Mouse (Mus musculus) thymus, postnatal 0 days (tissue): Measurements from ENCODE around the gene Ifna4. TPM values are rescaled to one million over a fixed set of nuclear protein-coding genes. Genes with fewer than 3 reads are reported as not detected.

Source experiments
- DNase-seq: peaks from one replicate; pipeline ENCODE4 v3.0.0-alpha.2; 2015; ENCODE audit warnings: low spot score
- polyA plus RNA-seq: library from polyadenylated mRNA; unstranded; fragments of >200 nt; fragmentation: Nextera tagmentation; extraction: Ambion mirVana; gene quantifications from 2 replicates; pipeline ENCODE4 v1.2.1, GENCODE M21; 2015

Ifna4 gene
- polyA plus RNA-seq, 1 experiment from 2014 or later: not detected

DNA sequence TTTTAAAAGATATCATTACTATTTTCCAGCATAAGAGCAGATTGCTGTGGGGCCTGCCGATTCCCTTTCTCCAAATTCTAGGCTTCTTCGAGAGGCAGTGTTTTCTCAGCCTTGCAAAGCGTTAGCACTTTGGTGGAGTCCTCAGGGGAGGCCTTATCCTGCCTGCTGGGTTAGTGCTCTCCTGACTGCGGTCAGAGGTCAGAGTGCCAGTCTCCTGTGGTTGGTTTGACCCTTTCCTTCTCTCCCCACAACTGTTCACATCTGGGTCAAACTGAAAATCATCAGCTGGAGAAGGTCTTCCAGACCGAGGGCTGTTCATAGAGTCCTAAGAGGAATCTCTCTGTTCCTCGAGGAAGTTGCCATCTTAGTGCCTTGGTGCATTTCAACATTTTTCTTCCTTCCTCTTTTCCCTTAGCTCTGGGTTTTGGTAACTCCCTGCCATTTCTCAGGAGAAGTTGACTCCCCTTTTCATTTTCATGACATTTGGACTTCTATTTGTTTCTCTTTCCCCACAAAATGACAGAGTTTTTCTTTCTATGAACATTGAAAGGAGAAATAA is 23.4 kb downstream of the Ifna4 start:
- DNase-seq: no peak

DNA sequence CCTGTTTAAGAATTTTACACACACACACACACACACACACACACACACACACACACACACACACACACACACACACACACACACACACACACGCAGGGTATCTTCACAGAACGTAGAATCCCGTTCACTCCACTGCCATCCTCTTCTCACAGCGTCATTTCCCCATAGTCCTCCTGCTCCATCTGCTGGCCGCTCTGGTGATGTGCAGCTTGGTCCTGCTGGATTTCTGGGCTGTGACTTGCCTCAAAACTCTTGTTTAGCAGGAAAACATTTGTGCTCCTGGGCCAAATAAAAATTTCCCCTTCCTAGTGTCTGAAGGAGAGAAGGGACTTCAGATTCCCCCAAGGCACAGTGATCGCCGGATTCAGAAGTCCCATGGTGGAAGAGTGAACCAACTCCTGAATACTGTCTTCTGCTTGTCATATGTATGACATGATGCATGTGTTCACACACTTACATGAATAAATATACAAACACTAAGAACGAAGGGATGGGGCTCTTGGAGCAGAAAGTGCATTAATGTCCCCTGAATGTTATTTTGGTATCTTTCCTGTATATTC is 25.8 kb downstream of the Ifna4 start:
- peak; percentile 84 for DNase-seq

DNA sequence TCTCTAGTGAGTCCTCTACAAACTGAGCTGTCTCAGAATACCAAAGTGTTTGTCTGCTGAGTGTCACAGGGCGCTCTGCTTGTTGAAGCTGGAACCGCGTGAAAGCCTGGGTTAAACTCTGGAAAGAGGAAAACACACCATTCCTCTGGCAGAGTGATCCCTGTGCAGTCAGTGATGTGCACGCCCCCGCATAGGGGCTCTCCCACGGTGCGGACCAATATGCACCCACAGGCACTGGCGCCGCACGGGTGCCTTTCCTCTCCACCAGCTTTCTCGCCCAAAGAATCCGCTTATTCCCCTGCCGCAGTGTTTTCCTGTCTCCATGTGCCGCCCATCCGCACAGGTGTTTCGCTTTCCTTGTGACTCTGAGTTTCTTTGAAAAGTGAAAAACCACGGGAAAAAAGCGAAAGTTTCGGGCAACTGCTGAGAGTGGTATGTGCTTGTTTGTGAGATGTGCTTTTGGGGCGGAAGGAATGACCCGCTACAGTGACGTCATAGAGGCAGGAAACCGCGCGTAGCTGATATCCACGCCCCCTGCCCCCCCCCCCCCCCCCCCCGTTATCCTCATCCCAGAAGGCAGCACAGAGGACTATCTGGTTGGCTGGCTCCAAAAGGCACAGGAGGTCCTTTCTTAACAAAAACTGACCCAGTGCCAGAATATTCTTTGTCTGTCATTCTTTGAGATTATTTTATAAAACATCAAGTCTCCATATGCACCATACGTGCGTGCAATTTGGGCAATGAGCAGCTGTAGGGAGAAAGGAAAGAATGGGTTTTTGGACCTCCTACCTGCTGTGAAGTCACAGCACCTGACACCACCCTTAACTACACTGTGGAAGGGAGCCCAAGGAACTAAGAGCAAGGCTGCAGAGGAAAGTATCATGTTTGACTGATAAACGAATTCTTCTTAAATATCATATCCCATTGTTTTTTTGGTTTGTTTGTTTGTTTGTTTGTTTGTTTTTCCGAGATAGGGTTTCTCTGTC is 26.6 kb downstream of the Ifna4 start:
- DNase-seq: peak; percentile 79

DNA sequence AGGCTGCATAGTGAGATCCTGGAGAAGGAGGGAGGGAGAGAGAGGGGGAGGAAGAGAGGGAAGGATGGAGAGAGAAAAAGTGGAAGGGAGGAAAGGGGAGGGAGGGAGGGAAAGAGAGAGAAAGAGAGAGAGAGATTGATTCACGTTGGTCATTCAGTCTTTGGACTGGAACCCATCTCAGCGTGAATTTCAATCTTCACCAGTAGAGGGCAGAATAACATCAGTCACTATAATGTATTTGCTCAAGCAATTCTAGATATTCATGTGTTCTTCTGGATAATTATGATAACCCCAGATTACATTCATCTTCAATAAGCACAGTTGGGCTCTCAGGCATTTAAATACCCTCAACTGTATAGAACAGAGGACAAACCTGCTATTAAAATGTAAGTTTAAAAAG is 31.0 kb downstream of the Ifna4 start:
- peak; percentile 43 for DNase-seq

DNA sequence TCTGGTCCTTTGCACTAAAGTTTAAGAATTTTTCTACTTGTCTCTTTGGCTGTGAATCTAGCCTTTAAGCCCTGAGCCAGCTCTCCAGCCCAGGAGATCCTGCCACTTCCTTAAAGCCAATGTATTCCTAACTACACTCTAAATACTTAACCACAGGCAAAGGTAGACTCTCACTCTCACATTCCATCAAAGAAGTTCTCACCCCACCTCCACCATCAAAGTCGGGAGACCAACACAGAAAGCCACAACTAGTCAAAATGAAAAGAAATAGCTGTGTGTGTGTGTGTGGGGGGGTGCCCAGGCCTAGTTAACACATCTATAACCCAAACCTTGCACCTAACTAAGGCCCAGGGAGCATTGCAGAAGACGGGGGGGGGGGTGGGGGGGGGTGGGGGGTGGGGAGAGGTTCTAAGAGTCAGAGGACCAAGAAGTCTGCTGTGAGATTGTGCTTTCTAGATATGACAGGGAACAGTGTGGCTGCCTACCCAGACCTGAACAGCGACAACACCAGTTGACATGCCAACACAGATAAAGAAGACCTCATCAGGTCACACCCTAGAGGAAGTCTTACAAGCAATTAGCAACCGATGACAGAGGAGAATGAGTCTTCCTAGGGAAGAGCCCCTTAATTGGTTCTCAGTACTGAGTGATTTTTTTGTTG is 33.9 kb downstream of the Ifna4 start:
- no peak for DNase-seq

DNA sequence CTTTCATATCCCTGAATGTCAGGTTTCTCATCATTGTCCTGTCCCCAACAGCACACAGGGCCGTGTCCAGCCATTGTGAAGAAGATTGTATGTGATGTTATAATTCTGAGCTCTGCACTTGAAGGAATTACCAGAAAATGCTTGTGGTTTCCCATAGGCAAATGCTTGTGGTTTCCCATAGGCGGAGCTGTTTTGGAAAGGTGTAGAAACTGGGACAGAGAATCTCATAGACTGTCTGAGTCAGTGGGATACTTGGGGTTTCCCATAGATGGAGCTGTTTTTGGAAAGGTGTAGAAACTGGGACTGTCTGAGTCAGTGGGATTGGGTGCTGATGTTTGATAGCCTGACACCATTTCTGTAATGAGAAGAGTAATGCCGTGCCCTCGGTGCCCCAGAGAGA is 34.9 kb downstream of the Ifna4 start:
- DNase-seq: no peak

DNA sequence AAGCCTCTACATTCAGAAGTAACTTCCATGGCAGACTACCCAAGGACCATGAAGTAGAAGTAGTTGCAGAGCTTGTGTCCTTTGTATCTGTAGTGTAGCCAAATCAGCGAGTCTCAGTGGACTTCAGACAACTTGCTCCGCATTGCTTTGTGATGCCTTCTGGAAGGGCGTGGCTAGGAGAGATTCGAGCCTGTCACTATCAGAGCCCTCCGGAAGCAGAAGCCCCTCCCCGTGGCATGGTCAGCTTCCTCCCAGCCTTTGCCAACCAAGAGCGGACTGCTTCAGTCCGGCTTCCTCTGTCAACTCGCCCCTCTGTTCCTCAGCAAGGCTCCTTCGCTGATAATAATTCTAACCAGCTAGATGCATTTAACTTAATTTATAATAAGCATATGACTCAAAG is 36.6 kb downstream of the Ifna4 start:
- peak; percentile 25 for DNase-seq

DNA sequence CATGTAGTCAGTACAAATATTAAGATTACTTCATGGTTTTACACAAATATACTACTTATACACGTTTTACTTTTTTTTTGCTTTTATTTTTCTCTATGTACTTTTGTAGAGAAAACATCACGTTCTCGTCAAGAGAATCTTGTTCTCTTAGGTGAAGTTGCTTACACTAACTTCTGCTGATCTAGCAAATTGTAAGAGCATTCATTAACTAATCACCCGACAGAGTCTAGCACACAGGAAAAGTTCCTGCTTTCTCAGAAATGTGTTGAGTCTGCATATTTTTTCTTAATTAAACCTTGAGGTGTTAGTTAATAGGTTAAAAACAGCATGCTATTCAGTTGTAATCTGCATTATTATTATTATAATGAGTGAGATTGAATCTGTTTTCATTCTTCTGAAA is 37.1 kb downstream of the Ifna4 start:
- DNase-seq: no peak

DNA sequence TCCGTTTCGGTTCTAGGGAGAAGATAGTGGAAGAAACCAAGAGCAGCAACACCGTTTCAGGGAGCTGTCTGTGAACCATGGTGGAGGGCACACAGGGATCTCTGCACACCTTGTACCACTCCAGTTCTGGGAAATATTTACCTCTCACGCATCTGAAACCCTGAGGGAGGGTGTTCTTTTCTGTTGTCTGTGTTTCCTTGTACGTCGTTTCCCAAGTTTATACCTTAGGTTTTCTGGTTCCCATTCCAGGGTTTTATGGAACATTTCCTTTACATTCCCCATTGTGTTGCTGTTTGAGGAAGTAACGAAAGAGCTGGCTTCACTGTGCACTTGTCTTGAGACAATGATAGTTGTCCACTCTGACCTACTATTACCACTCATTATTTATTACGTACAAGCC is 38.4 kb downstream of the Ifna4 start, which contains the start of gene Ifne:
Gene Ifne (minus strand): TSS at position 101 of the 400 bp plus-strand sequence.
- no peak for DNase-seq

DNA sequence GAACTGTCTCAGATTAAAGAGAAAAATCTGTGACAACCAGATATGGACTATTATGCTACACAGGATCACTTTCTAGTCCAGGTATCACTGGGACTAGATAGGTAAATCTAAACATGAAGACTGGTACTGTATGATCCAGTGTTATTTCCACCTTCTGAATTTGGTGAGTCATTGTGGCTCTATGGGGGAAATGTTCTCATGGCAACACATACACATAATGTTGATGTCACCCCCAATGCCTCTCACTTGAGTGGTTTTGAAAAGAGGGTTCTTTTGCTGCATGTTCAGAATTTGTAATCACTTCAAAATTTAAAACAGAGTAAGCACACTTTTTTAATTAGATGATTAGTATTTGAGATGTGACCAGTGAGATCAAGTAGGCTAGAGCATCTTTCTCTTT is 46.6 kb downstream of the Ifna4 start:
- no peak for DNase-seq

Other genes starting within 250 kb of the Ifna4 start
- 0.24 TPM in 1 of 2 replicates, not detected in the other for gene Ifna9, start 249.5 kb upstream of the Ifna4 start, polyA plus RNA-seq
- not detected in 2 replicates for gene Ifna12, start 238.5 kb upstream of the Ifna4 start, polyA plus RNA-seq
- not detected in 2 replicates for gene C87499, start 207.4 kb upstream of the Ifna4 start, polyA plus RNA-seq
- not detected in 2 replicates for gene Ifna13, start 197.4 kb upstream of the Ifna4 start, polyA plus RNA-seq
- gene Ifna16, start 164.9 kb upstream of the Ifna4 start, polyA plus RNA-seq: not detected in 2 replicates
- not detected in 2 replicates for gene Ifna2, start 157.9 kb upstream of the Ifna4 start, polyA plus RNA-seq
- not detected in 2 replicates for gene Ifnab, start 150.5 kb upstream of the Ifna4 start, polyA plus RNA-seq
- 0.63 and 0.85 TPM in 2 replicates for gene Gm26566, start 120.1 kb upstream of the Ifna4 start, polyA plus RNA-seq
- 55.8 and 59.5 TPM in 2 replicates for gene Klhl9, start 119.4 kb upstream of the Ifna4 start, polyA plus RNA-seq
- gene Gm13271, start 87.0 kb upstream of the Ifna4 start, polyA plus RNA-seq: not detected in 2 replicates
- 0.33 and 0.37 TPM in 2 replicates for gene Gm13283, start 81.7 kb upstream of the Ifna4 start, polyA plus RNA-seq
- 0.18 and 0.36 TPM in 2 replicates for gene Gm13290, start 68.0 kb upstream of the Ifna4 start, polyA plus RNA-seq
- gene Gm13289, start 64.9 kb upstream of the Ifna4 start, polyA plus RNA-seq: not detected in 2 replicates
- gene Gm13272, start 62.0 kb upstream of the Ifna4 start, polyA plus RNA-seq: not detected in 2 replicates
- 0.23 and 0.31 TPM in 2 replicates for gene Ifnz, start 59.7 kb upstream of the Ifna4 start, polyA plus RNA-seq
- not detected in 2 replicates for gene Gm13276, start 56.2 kb upstream of the Ifna4 start, polyA plus RNA-seq
- not detected in 2 replicates for gene Gm13277, start 53.2 kb upstream of the Ifna4 start, polyA plus RNA-seq
- gene Gm13278, start 50.3 kb upstream of the Ifna4 start, polyA plus RNA-seq: not detected in 2 replicates
- not detected in 2 replicates for gene Gm13275, start 47.4 kb upstream of the Ifna4 start, polyA plus RNA-seq
- gene Gm13279, start 44.5 kb upstream of the Ifna4 start, polyA plus RNA-seq: not detected in 2 replicates
- gene Gm13285, start 42.2 kb upstream of the Ifna4 start, polyA plus RNA-seq: 0.64 and 1.4 TPM in 2 replicates
- gene Gm13287, start 38.6 kb upstream of the Ifna4 start, polyA plus RNA-seq: not detected in 2 replicates
- gene Gm13288, start 36.3 kb upstream of the Ifna4 start, polyA plus RNA-seq: not detected in 2 replicates
- gene Ifna7, start 25.6 kb upstream of the Ifna4 start, polyA plus RNA-seq: not detected in 2 replicates
- gene Ifna11, start 21.9 kb upstream of the Ifna4 start, polyA plus RNA-seq: not detected in 2 replicates
- gene Ifna6, start 14.4 kb upstream of the Ifna4 start, polyA plus RNA-seq: not detected in 2 replicates
- gene Ifna5, start 6.3 kb upstream of the Ifna4 start, polyA plus RNA-seq: not detected in 2 replicates
- gene Ifna1, start 8.2 kb downstream of the Ifna4 start, polyA plus RNA-seq: not detected in 2 replicates
- gene Ifne, start 38.3 kb downstream of the Ifna4 start, polyA plus RNA-seq: not detected in 2 replicates